Mouse (Mus musculus) embryonic fibroblast, embryonic 13.5 days (primary cell): Measurements from ENCODE around the gene Insrr.

ENCODE experiments used
- CTCF ChIP-seq: IDR thresholded peaks from 2 replicates; pipeline ENCODE4 v1.5.1; 2011; ENCODE audit warnings: mild to moderate bottlenecking, control low read depth, low read length, moderate library complexity, borderline replicate concordance; ENCODE audit not compliant: insufficient read depth
- POLR2A ChIP-seq: IDR thresholded peaks from 2 replicates; pipeline ENCODE4 v1.6.1; 2011; ENCODE audit warnings: low read depth, mild to moderate bottlenecking, control low read depth, low read length, moderate library complexity

GRCm38 (mm10) chr3:87854795-87855568 is 58.2 kb downstream of the Insrr start:
- TF ChIP-seq CTCF = no peak
- no peak for TF ChIP-seq POLR2A
